In genomic region chr4:33292409-33293370, GRCm38 (mm10) we compare ENCODE assay signal across 8 mouse cellular contexts. TPM values are rescaled to one million over a fixed set of nuclear protein-coding genes. Genes with fewer than 3 reads are reported as not detected.
DNase-seq lines count a peak whose midpoint lies in the region; ATAC-seq and TF ChIP-seq lines count a peak whose summit lies in the region.

No protein-coding gene starts in this region.

- no peaks in the 10 kb centered on the region for H3K36me3 ChIP-seq in embryonic facial prominence, embryonic 14.5 days (ENCODE audit: control insufficient read depth, insufficient read depth, low read length)
- H3K36me3 ChIP-seq in heart, embryonic 15.5 days = no peaks in the 10 kb centered on the region
- no peaks in the 10 kb centered on the region for H3K36me3 ChIP-seq in lung, embryonic 14.5 days (ENCODE audit: insufficient read depth)

- H3K4me1 ChIP-seq in embryonic facial prominence, embryonic 14.5 days (ENCODE audit: control insufficient read depth, insufficient read depth, low read length) = no peaks in the 10 kb centered on the region; the same call in 1 of the 2 replicates
- H3K4me1 ChIP-seq in heart, embryonic 15.5 days (replicated peaks) = no peaks in the 10 kb centered on the region; the same call in 1 of the 2 replicates
- H3K4me1 ChIP-seq in lung, embryonic 14.5 days (ENCODE audit: insufficient read depth) = no peaks in the 10 kb centered on the region

- no peak overlapping the region for H3K9ac ChIP-seq in embryonic facial prominence, embryonic 14.5 days (ENCODE audit: low read depth, low read length)
- no peak overlapping the region for H3K9ac ChIP-seq in heart, embryonic 15.5 days
- H3K9ac ChIP-seq in lung, embryonic 14.5 days = no peak overlapping the region

- peak; percentile 75 for DNase-seq in CD4-positive helper T cell, adult 2 months (ENCODE audit: low read depth, low spot score)
- peak; percentile 90 for DNase-seq in adrenal gland, postnatal 14 days
- DNase-seq in embryonic facial prominence, embryonic 14.5 days (ENCODE audit: low spot score) = peak; percentile 83
- peak; percentile 84 to 87 for DNase-seq in kidney, postnatal 4 days
- DNase-seq in lung, embryonic 14.5 days = peak; percentile 93
- peak; percentile 65 for DNase-seq in ovary, postnatal 36 days (ENCODE audit: low spot score)
- peak; percentile 75 for DNase-seq in thymus, postnatal 25 days

- no peak for ATAC-seq in embryonic facial prominence, embryonic 14.5 days (ENCODE audit: low read depth)
- no peak for ATAC-seq in heart, embryonic 15.5 days (replicated peaks; ENCODE audit: insufficient number of reproducible peaks, insufficient read depth, low FRiP score, low read depth)
- ATAC-seq in lung, embryonic 14.5 days (ENCODE audit: insufficient read depth) = no peak

- H3K27ac ChIP-seq in embryonic facial prominence, embryonic 14.5 days (replicated peaks; ENCODE audit: low read depth, low read length) = no peak overlapping the region
- H3K27ac ChIP-seq in heart, embryonic 15.5 days = no peak overlapping the region
- no peak overlapping the region for H3K27ac ChIP-seq in lung, embryonic 14.5 days (ENCODE audit: low read depth)

- H3K27me3 ChIP-seq in embryonic facial prominence, embryonic 14.5 days (replicated peaks; ENCODE audit: control insufficient read depth, insufficient read depth, low read length) = no peaks in the 10 kb centered on the region
- H3K27me3 ChIP-seq in heart, embryonic 15.5 days = 0 out of 2 replicates have a peak, but pooled peaks cover 3% of the 10 kb centered on the region
- H3K27me3 ChIP-seq in lung, embryonic 14.5 days (ENCODE audit: insufficient read depth, low read length) = no peaks in the 10 kb centered on the region

- TF ChIP-seq CTCF in lung, embryonic 14.5 days (IDR thresholded peaks at IDR 0.05; ENCODE audit: low read depth) = peak; percentile 85

- WGBS in embryonic facial prominence, embryonic 14.5 days = 21% methylated on average over 16 of the region's 16 CpGs
- WGBS in heart, embryonic 15.5 days = 17% methylated on average over 16 of the region's 16 CpGs
- WGBS in lung, embryonic 14.5 days = 19% methylated on average over 16 of the region's 16 CpGs

- H3K9me3 ChIP-seq in embryonic facial prominence, embryonic 14.5 days (ENCODE audit: control insufficient read depth, low read length) = no peaks in the 10 kb centered on the region
- no peaks in the 10 kb centered on the region for H3K9me3 ChIP-seq in heart, embryonic 15.5 days (replicated peaks)
- H3K9me3 ChIP-seq in lung, embryonic 14.5 days (ENCODE audit: low read depth, low read length) = no peaks in the 10 kb centered on the region

- H3K4me3 ChIP-seq in embryonic facial prominence, embryonic 14.5 days (ENCODE audit: low read depth, low read length) = no peak overlapping the region
- H3K4me3 ChIP-seq in heart, embryonic 15.5 days = no peak overlapping the region
- H3K4me3 ChIP-seq in lung, embryonic 14.5 days (ENCODE audit: low read depth, low read length) = no peak overlapping the region

- peak overlapping the region; percentile 12; the same call in 1 of the 2 replicates for H3K4me2 ChIP-seq in embryonic facial prominence, embryonic 14.5 days (ENCODE audit: low read depth, low read length)
- H3K4me2 ChIP-seq in heart, embryonic 15.5 days = 0 out of 2 replicates have a peak overlapping the region, but pooled peaks have one; percentile 3
- 0 out of 2 replicates have a peak overlapping the region, but pooled peaks have one; percentile 24 for H3K4me2 ChIP-seq in lung, embryonic 14.5 days

RNA-seq across cellular contexts. Expression of gene Pnrc1, which starts 2.7 kb away (rescaled TPM):
- total RNA-seq in adrenal gland, postnatal 14 days (2021) = 192 and 224 TPM in 2 replicates
- polyA plus RNA-seq in embryonic facial prominence, embryonic 14.5 days (2014; fragmentation: Nextera tagmentation; extraction: Ambion mirVana) = 105 and 115 TPM in 2 replicates
- polyA plus RNA-seq in heart, embryonic 15.5 days (2015; fragmentation: Nextera tagmentation; extraction: Ambion mirVana) = 82.4 and 84.1 TPM in 2 replicates
- polyA plus RNA-seq in lung, embryonic 14.5 days (2014; fragmentation: Nextera tagmentation; extraction: Ambion mirVana) = 123 and 127 TPM in 2 replicates

RNA-seq across cellular contexts. Expression of gene Rngtt, which starts 17.4 kb away (rescaled TPM):
- total RNA-seq in adrenal gland, postnatal 14 days (2021) = 29.7 and 31.4 TPM in 2 replicates
- 18.9 and 20.8 TPM in 2 replicates for polyA plus RNA-seq in embryonic facial prominence, embryonic 14.5 days (2014; fragmentation: Nextera tagmentation; extraction: Ambion mirVana)
- 14.4 and 16.6 TPM in 2 replicates for polyA plus RNA-seq in heart, embryonic 15.5 days (2015; fragmentation: Nextera tagmentation; extraction: Ambion mirVana)
- 23.9 and 27.4 TPM in 2 replicates for polyA plus RNA-seq in lung, embryonic 14.5 days (2014; fragmentation: Nextera tagmentation; extraction: Ambion mirVana)
